Mouse (Mus musculus) thymus, postnatal 14 days (tissue): Measurements from ENCODE around the gene Etl4.

Source experiments
- DNase-seq: peaks from one replicate; pipeline ENCODE4 v3.0.0; 2021

Gene Etl4

GRCm38 (mm10) chr2:20722165-20722991, 812.8 kb downstream of the Etl4 start:
- no peak for DNase-seq

DNA sequence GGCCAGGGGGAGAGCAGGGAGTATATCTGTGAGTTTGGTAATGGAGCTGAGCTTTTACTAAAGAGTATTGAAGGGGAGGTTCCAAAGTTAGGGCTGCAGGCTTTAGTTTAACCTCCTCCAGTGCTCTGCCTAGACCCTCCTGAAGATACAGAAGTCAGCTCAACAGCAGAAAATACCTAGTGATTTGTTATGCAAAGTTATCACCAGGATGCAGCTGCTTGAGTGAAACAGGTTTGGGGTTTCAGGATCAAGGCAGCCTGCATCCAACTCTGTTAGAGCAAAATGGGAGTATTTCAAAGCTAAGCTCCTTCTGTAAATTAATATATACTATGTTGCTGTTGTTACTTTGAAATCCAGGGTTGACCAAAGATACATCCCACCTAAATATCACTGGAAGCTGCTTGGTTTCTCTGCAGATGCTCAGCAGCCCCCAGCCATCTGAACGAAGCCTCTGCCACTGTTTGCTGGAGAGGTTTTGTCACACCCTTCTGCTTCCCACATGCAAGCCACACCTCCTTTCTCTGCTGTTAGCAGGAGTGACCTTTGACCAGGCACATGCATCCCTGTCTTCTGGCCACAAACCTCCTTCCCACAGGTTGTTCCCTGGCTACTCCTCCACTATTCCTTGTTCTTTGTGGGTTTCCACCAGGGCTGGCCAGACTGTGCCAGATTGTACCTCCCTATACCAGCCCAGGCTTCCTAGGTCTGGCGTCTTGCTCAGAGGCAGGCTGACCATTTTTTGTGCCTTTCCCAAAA, 814.6 kb downstream of the Etl4 start:
- no peak for DNase-seq

- no peak for DNase-seq
Observed at GRCm38 (mm10) chr2:20726974-20727373, 817.4 kb downstream of the Etl4 start.

GRCm38 (mm10) chr2:20727752-20728438, 818.3 kb downstream of the Etl4 start:
- DNase-seq: no peak

GRCm38 (mm10) chr2:20735444-20735843, 825.9 kb downstream of the Etl4 start:
- DNase-seq: no peak

DNA sequence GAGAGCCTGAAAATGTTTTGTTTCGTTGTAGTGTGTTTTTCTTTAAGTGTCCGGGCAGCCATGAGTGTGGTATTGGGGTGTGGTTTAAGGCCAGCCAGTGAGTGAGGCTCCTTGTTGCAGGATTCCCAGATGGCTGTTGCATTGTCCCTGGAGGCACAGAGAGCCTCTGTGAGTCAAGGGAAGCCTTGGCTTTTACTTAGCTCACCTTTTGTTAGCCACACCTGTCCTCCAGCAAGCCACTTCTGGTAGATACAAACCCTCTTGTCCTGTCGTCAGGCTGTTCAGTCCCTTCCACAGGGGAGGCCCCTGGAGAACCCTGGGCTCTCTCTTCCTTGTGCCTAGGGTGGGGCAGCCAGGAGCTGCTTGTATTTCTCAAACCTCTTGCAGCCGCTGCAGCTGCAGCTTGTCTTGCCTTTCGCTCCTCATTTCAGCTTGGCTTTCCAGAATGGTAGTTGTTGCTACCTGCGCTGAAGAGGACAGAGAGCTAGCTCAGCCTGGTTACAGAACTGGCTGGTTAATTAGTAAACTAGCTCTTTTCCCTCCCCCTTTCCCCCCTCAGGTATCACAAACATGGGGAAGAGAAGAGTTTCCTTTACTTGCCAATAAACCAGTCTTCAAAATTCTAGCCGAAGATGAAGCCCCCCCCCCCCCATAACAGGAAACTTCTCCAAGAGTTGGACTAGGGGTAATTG, 826.9 kb downstream of the Etl4 start:
- DNase-seq: no peak

DNA sequence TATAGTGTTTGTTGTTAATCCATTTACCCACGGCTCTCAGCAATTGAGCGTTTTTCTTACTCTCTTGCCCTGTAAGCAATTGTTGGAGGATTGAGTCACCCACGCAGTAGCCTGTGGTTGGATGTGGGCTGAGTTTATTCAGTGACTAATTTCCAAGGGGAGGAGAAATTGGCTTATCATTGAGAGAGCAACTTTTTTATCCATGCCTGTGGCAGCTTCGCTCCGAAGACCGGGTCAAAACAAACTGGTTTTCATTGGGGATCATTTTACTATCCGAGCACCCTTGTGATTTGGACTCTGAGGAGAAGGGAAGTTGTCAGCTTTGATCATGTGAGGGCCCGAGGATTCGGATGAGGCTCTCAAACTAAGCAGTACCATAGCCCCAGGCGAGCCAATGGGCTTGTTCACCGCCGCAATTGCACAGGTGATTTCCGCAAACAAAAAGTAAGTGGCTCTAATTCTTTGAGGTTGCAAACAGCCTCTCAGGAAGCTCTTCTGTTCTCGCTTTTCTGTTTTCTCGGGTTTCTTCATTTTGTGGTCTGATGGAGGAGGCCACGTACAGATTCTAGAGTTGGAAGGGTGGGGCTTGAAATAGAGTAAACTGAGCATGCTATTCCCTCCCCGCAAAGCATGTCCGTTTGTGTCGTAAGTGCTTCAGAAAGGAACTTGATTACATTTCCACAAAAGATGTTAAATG, 827.7 kb downstream of the Etl4 start:
- DNase-seq: no peak

GRCm38 (mm10) chr2:20737837-20738236, 828.3 kb downstream of the Etl4 start:
- DNase-seq: no peak

- DNase-seq: no peak
Observed at GRCm38 (mm10) chr2:20747723-20748122, 838.1 kb downstream of the Etl4 start.

GRCm38 (mm10) chr2:20748481-20748880, 838.9 kb downstream of the Etl4 start:
- DNase-seq: no peak

DNA sequence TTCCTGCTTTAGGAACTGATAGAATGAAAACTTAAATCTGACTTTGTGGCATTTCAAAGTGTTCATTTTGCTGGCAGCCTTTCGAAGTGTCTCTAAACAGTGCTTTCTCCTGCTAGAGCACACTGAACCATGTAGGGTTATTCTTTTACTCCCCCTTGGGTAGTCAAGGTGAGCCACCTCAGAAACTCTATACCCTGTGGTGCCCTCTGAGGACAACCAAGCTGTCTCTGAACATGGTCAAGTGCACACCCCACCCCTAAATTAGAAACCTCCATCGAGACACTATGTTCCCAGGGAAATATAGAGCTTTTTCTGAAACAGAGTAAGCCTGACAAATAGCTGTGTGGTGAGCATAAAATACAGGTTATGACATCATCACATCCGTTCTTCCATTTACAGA, 840.1 kb downstream of the Etl4 start:
- no peak for DNase-seq

DNA sequence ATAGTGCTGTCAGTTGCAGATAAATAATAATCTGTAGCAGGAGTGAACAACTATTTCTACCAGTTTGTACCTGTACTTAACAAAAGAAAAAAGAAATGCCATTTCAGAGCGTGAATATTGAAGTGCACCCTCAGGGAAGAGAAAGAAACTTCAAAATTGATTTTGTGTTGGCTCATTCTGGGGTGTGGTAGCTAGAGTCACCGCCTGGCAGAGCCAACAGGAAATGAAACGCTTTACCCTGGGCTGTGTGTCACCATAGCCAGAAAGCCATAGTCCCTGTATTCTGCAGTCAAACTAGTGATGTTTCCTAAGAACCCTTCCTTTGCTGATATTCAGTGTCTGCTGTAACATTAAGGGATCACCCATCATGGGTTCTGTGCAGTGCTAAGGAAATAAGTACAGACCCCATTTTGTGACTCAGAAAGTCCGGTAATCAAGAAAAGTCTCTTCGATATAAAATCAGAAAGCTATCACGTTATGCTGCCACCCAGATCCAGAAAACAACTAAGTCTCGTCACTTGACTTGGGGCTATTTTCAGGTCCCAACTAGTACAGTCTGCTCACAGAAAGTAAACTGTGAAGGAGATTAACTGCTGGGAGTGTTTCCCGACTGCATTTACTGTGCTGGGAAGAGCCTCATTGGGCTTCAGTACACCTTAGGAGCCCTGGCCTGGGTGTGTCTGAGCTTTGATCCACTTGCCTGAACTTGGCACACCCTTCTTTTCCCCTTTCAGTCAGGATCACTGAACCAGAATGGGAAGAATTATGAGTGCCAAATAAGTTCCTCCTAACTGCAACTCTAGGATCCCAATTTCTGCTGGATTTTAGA, 843.9 kb downstream of the Etl4 start:
- no peak for DNase-seq

DNA sequence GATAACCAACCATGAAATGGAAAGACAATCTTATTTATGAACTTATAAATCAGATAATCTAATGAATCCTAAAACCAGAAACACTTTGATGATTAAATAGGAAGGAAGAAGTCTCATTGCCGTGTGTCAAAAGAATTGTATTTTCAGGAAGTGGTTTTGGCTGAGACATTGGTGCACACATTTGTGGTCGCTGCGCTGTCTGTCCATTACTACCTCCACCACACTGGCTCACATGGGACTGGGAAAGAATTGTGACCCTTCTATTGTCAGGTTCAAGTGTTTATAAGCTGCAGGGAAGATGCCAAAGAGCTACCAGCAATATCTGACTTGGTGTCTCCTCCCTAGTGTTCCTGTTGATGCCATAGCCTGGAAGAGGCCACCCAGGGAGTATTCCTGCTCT, 847.4 kb downstream of the Etl4 start:
- DNase-seq: no peak

GRCm38 (mm10) chr2:20759045-20759662, 849.6 kb downstream of the Etl4 start:
- DNase-seq: no peak

- no peak for DNase-seq
Observed at GRCm38 (mm10) chr2:20761320-20761719, 851.7 kb downstream of the Etl4 start.

GRCm38 (mm10) chr2:20761751-20762150, 852.2 kb downstream of the Etl4 start:
- no peak for DNase-seq

DNA sequence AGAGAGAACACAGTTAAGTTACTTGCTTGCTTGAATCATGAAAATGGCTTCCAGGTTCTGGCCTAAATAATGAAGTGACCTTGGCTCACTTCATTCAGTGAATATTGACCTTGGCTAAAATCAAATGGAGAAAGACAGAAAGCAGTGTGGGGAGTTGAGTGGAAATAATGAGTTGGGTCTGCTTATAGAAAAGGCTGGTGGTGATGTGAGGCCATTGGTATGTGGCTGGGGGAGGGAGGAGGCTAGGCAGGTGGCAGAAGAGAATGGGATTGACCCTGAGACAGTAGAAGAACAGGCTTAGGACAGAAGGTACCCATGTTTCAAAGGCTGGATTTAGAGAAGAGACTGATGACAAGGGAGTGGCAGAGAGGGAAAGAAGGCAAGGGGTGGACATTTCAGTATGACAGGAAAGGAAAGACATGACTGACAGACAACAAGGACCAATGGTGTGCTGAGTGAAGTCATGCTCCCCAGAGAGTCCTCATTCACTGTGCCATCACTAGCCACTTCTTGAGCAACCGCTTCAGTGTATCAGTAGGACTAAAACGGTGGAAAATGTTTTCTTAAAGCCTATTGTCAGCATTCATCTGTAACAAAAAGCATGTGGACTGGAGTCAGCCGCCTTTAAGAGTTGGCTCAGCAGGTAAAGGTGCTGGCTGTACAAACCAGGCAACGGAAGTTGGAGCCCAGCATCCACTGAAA, 854.1 kb downstream of the Etl4 start:
- DNase-seq: no peak

DNA sequence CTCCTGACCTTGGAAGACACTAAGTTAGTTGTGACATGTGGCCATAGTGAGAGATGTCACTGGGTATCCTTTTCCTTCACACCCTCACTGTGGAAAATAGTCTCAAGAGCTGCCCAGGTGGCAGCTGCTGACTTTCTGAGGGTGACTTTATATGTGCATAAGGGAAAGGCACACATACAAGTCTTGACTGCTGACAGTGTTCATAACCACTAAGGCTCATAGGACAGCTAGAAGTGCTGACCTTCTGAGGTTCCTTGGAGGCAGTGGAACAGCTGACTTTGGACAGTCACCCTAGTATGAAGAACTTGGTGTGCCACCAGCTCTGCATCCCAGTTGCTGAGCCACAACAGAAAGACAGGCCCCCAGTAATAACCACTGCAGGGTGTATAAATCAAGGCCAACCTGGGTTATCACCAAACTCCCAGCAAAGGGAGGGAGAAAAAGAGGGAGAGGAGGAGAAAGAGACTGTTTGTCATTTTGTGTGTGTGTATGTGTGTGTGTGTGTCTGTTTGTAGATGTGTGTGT, 855.0 kb downstream of the Etl4 start:
- DNase-seq: no peak

- DNase-seq: no peak
Observed at GRCm38 (mm10) chr2:20768681-20769080, 859.1 kb downstream of the Etl4 start.

DNA sequence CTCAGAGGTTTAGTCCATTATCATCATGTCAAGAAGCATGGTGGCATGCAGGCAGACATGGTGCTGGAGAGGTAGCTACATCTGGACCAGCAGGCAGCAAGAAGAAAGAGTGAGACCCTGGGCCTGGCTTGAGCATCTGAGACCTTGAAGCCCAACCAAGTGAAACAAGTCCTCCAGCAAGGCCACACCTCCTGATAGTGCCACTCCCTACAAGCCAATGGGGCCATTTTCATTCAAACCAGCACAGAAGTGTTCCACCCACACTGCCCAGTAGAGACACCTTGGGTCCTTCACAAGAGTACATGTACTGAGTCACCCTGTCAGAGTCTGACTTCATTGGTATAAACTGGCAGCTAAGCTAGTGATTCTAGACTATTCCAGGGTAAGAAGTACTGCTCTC, 860.6 kb downstream of the Etl4 start:
- no peak for DNase-seq
